Mouse (Mus musculus) monocyte, adult 5-6 weeks (primary cell): ENCODE results near the gene Pip4k2c. TPM values are rescaled to one million over a fixed set of nuclear protein-coding genes. Genes with fewer than 3 reads are reported as not detected.

Source experiments
- ATAC-seq: fragments of 153-309, 156-312 bp; replicated peaks from 2 replicates; pipeline ENCODE4 v1.8.0; 2017; ENCODE audit warnings: mild to moderate bottlenecking; ENCODE audit not compliant: low TSS enrichment, insufficient number of reproducible peaks, severe bottlenecking, poor library complexity, low FRiP score
- total RNA-seq: library from RNA; stranded (forward); fragments of 200-1000, 200-491, 200-594 nt; gene quantifications from 3 replicates; pipeline ENCODE4 v1.2.3, GENCODE M21; 2017

Pip4k2c gene
- 15.7 to 32.0 TPM (median 21.5 TPM) in 3 replicates for total RNA-seq

DNA sequence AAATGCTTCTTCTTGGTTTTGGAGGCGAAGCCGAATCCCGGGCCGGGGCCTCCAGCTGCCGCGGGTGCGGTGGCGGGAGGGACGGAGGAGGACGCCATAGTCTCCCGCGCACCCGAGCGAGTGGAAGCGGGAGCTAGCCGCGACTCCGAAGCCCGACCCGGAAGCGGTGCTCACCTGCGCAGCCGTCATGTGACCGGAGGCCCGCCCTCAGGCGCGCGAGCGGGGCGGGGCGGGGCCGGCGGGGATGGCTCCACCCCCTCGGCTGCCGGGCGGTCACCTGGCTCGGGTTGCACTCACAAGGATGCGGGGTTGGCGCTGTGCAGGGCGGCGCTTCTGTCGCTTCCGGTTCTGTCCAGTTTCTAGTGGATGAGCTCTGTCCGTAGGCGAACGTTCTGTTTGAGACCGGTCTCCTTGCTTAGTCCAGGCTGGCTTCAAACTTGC lies at the start of gene Pip4k2c:
Pip4k2c (minus strand) TSS at position 172 of the 441 bp plus-strand sequence.
- peak; percentile 88 for ATAC-seq

DNA sequence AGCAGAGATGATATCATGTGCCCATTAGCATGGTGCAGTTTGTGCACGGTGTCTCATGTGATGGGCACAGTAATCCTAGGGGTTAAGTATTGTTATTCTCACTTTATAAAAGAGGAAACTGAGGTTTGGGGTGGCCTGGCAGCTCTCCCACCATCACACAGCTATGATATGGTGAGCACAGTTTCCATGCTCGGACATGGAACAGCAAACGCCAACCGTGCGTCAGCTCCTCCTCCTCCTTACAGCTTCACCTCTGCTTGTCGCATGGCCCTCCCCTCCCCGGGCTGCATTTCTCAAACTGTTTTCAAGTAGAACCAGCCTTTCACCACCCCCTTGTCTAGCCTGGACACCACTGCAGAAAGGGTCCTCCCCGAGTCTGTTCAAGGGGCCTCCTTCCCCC lies 47.1 kb upstream of the Pip4k2c start:
- ATAC-seq = no peak

DNA sequence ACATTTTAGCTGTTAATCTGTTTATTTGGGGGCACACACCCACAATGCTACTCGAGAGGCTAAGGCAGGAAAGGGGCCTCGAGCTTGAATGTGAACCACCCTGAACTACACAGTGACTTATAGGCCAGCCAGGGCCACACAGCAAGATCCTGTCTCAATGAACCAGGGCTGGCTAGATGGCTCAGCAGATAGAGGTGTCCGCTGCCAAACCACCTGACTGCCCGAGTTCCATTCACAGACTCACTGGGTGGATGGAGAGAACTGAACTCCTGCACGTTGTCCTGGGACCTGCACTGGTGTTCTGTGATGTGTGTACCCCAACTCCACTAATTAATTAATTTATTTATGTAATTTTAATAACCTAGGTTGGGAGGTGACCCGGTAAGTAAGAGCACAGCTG lies 46.4 kb upstream of the Pip4k2c start:
- no peak for ATAC-seq

DNA sequence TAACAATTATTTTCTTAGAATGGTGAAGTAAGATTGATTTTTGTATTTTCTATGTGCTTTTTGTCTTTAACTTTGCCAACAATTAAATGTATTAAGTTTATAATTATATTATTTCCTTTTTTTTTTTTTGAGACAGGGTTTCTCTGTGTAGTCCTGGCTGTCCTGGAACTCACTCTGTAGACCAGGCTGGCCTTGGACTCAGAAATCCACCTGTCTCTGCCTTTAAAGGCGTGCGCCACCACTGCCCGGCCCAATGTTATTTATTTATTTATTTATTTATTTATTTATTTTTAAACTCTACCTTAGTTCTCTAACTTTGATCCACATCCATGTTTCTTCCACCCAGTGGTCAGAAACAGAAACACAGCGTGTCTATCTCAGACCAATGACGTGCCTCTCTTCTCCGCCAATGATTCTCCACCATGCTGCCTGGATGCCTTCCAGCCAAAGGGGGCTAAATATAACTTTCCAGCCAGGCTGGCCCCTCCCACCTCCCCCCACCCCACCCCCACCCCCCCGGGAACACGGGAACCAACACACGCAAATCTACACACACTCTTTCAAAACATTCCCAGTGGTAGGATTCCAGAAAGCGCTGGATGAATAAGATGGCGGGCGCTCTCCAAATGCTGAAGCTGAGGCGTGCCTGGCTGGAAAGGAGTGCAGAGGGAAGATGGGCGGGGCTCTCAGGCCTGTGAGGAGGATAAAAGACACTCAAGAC lies 44.4 kb upstream of the Pip4k2c start:
- no peak for ATAC-seq

DNA sequence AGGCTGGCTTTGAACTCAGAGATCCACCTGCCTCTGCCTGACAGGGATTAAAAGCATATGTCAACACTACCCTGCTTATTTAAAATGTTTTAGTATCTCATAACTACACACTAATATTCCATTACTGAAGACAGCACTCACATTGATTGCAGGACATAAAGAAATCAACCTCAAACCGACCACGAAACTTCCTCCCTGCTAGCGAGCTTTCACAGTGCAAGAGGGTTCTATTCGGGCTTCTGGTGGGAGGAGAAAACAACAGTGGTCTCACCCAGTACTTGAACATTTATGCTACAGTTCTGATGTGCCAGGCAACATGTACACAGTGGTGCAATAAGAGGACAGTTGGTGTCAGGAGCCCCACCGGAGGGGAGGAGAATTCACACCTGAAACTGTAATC lies 39.4 kb upstream of the Pip4k2c start:
- no peak for ATAC-seq

DNA sequence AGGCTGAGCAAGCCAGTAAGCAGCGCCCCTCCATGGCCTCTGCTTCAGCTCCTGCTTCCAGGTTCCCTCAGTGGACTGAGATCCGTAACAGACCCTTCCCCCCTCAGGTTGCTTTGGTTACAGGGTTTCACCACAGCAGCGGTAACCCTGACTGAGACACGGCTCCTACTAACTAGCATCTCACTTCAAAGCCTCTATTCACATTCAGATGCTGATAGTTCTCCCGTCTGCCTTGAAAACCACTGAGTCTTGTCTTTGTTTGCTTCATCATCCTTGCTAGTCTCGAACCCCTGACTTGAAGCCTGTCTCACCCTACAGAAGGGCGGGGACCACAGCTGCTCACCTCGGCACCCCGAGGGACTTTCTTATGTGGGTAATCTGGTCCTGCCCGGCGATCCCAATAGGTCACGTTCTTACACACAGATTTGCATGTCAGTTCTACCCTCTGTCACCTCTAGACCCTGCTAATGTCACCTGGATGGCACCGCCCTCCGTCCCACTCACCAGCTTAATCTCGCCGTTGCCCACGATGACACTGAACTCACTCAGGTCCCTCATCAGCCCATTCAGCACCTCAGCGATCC lies 26.9 kb upstream of the Pip4k2c start:
- ATAC-seq = no peak

DNA sequence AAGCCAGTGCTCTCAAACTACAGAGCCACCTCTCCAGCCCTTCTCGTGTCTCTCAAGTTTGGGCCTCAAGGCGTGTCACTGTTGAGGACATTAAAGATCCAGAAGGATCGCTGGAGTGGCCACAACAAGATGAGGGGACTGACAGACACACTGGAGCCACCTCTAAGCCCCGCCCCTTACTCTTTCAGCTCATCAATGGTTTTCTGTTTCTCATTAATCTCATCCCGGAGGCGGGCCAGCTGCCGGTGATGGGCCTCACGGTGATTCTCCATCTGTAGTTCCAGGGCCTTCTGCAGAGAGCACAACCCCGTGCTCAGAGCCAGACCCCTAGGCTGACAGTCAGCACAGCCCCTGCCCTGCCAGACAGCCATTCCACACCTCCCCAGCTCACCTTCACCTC lies 25.2 kb upstream of the Pip4k2c start:
- ATAC-seq = no peak

DNA sequence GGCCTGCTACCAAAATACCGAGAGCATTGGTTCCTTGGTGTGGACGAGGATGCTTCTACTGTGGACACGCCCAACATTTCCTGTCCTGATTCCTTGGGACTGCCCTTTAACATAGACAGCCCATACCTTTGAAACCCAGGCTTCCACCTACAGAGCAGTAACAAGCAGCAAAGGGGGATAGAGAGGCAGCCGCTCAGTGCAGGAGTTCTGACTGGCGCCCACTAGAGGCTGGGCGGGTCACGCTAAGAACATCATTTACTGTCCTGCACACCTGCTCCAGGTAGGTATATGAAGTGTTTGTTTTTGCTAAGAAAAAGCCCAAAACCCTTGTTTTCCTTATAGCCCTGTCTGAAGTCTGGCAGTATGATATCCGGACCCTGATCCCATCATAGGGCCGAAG lies 21.8 kb upstream of the Pip4k2c start:
- no peak for ATAC-seq

DNA sequence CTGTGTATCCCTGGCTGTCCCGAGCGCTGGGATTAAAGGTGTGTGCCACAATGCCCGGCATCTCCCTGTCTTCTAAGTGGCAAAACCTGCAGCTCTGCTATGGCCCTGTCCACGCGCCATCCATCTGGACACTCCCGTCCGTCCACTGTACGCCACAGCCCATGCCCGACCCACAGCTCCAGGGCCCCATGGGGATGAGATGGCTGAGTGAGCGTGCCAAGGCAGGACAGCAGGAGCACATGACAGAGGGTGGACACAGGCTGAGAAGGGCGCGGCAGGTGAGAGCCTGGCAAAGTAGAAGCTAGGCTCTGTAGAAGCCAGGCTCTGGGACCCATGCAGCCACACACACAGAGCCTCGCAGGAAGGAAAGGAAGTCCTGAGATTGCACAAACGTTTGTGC lies 20.4 kb upstream of the Pip4k2c start:
- ATAC-seq = no peak

DNA sequence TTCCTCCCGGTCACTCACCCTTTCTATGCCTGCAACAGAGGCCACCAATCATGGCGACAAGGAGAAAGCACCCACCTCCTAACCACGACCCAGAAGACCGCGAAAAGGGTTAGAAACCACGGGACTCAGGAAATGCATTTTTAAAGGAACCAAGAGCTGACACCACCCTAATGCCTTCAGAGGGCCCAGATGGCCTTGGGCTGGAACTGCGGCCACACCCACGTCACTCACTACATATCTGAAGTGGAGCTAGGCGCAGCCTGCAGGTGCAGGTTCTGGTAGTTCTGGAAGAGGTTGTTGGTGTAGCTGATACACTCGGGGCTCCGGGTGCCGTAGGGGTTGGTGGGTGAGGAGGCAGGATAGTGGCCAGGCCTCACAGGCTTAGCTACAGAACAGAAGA lies 19.3 kb upstream of the Pip4k2c start:
- ATAC-seq = no peak

DNA sequence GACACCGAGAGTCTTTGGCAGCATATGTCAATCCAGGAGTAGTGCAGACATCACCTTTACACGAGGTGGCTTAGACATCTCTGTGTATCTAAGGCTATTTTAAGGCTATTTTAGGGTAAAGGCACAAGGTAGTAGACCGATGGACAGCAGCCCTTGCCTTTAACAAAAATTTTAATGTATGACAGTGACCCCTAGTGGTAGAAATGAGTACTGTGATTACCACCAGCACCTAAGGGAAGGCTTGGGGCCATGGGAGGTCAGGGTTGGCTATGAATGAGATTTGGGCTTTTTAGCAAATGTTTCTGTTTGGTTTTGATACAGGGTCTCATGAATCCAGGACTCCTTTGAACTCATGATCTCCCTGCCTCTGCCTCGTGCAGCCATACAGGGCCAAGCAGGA lies 17.5 kb upstream of the Pip4k2c start:
- ATAC-seq = peak; percentile 73

DNA sequence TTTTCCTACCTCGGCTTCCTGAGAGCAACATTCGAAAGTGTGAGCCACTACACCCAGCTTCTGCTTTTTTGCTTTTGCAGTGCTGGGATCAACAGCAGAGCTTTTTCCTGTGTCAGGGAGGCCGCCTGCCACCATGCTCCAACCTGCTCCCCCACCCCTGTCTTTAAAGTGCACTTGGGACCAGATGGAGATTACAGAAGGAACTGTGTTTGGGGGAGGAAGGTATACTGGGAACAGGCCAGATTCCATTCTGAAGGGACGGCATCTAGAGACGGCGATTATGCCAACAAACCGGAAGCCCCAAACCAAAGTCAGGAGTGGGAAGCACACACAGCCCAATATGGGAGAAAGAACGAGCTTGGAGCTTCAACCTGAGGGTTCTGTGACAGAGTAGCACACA lies 15.8 kb upstream of the Pip4k2c start:
- ATAC-seq = no peak

DNA sequence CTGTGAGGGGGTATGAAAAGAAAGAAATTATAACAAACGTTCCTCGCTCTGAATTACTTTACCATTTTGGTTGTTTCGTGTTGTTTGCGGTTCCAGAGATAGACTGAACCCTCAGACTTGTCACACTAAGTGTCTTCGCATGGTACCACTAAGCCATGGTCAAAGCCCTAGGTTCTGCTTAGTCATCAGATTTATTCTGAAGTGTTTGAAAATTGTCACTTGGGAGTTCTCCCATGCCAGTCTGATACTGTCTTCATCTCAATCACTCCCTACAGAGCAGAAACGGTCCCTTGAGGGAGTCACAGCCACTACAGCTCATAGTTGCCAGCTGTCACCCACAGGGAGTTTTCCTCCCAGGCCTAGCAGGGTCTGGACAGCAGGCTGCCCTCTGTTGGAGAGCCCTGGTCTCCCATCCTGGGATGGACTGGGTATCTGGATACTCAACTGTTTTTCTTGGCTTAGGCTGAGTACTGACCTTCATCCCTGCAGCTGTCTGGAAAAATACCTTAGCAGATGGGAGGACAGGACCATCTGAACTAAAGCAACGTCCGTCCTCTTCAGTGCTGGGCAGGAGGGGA lies 15.0 kb upstream of the Pip4k2c start:
- no peak for ATAC-seq

DNA sequence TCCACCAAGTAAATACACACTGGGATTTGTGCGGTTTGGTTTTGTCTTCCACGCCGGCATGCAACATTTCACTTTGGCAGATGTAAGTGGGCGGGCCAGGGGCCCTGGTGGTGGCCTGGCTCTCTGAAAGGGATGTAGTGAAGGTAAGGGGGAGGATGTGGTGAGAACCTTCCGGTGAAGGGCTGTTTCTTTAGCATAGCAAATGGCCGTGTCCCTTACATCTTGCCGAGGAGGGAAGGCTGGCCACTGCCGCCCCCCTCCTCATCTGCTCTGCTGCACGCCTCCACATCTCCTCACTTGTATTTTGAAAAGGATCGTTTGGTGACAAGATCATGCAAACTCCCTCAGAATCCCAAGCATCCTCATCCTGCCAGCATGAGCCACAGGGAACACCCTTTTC lies 14.3 kb upstream of the Pip4k2c start:
- ATAC-seq = no peak

DNA sequence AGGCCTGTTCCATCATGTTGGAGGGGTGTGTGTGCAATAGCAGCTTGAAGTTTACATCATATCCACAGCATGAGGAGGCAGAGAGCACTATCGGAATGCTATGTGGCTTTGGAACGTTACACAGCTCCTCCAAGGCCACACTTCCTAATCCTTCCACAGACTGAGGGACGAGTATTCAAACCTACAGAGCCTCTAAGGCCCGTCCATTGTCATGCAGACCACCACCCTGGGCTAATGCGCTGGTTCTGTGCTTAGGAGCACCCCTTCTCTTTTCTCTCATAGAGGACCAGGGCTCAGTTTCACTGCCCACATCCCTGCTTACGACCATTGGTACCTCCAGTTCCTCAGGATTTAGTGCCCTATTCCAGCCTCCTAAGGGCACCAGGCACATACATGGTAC lies 13.8 kb upstream of the Pip4k2c start:
- no peak for ATAC-seq

DNA sequence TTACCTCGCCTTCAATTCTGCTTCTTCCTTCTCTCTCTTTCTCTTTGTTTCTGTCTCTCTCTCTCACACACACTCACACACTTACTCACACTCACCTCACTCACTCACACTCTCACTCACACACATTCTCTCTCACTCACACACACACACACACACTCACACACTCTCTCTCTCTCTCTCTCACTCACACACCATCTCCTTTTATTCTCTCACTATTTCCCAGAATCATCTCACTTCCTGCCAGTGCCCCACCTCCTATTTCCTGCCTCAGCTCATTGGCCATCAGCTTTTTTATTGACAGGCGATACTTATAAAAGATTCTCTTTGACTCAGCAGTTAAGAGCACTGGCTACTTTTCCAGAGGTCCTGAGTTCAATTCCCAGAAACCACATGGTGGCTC lies 7.0 kb upstream of the Pip4k2c start:
- ATAC-seq = no peak

DNA sequence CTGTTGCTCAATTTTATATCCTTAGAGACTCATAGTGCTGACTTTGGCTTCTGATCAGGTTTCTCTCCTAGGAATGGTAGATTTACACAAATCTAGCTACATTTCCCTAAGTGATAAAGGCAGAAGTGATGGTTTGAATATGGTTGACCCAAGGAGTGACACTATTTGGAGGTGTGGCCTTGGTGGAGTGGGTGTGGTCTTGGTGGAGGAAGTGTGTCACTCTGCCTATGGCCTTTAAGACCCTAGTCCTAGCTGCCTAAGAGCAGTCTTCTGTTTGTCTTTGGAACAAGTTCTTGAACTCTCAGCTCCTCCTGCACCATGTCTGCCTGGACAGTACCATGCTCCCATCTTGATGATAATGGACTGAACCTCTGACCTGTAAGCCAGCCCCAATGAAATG lies 5.8 kb upstream of the Pip4k2c start:
- no peak for ATAC-seq

DNA sequence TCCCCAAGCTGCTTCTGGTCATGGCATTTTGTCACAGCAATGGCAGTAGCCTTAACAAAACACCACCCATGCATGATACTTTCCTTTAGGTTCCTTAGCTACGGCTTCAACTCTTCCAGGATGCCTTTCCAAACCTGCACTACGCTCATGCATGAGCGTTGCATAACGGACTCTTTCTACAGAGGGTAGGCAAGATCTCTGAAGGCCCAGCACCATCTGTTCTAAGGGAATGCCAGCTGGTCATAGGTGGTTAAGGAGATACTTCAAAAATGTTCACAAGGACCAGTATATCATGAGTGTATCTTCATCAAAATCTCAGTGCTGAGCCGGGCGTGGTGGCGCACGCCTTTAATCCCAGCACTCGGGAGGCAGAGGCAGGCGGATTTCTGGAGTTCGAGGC lies 5.1 kb upstream of the Pip4k2c start:
- no peak for ATAC-seq

DNA sequence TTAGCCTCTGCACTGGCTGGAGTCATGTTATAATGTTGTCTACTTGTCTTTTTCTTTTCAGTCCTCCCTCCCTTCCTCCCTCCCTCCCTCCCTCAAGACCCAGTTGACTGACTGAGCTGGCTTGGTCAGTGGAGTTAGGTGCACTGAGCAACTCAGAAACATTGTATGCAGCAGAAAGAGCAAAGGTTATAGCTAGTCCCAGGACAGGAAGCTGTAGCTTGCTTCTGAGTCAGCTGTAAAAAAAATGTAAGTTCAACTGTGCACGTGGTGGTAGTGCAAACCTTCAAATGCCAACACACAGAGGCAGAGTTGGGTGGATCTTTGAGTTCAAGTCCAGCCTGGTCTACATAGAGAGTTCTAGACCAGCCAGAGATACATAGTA lies 3.0 kb upstream of the Pip4k2c start:
- ATAC-seq = no peak

DNA sequence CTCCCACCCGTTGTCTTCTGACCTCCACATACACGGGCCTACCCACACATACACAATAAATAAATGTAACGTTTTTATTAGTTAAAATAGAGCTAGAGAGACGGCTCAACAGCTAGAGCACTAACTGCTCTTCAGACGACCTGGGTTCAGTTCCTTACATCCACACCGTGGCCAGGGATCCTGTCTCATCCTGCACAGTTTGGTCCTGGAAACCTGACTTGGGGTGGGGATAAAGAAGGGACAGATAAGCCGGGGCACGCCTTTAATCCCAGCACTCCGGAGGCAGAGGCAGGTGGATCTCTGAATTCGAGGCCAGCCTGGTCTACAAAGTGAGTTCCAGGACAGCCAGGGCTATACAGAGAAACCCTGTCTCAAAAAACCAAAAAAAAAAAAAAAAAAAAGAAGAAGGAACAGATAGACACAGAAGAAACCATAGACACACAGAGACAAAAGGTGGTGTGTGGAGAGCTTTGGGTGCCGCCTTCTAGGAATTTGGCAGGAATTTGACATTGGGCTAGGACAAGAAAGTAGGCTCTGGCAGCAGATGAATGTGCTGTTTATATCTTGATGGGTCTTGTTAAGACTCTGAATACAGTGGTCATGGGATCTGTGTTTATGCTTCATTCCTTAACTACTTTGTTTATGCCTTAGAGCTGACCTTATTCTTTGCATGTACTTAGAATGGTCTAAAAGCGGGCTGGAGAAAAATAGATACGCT lies 2.5 kb upstream of the Pip4k2c start:
- ATAC-seq = no peak
